Comparison of ENCODE assay signal across 22 mouse cellular contexts in the genomic region with DNA sequence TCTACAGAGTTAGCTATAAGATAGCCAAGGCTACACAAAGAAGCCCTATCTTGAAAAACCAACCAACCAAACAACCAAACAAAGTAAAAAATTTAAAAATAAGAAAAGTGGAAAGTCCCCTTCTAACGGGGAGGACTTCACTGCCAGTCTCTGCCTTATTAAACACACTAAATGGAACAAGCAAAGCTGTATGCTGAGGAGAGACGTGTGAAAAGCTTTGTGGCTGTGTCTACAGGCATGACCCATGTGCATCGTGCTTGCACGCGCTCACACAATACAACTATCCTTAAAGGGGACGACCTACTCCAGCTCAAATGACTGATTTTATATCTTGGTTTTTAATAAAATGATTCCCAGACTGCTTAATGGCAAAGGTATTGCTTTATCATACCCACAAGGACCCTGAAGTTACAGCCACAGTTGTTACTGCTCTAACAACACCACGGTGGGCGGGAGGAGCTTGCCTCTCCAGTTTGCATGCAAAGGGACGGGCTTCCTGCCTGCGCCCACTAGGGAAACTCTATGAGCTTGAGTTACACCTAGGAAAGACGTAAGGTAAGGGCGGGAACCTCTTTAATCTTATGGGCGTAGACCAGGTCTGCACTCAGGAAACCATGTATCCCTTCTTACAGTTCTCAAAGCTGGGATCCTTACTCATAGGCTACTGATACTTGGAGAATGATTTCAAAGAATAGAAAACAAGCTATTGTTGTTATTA. TPM values are rescaled to one million over a fixed set of nuclear protein-coding genes. Genes with fewer than 3 reads are reported as not detected.
DNase-seq lines count a peak whose midpoint lies in the region; ATAC-seq and TF ChIP-seq lines count a peak whose summit lies in the region.
"Had no signal": no experiment of that assay in that cellular context is flagged by ENCODE, and none has a peak within 500 bp of the region (broad histone marks: within the 10 kb centered on the region; RNA-seq: fewer than 3 reads in every experiment).

No protein-coding gene starts in this region.

- ATAC-seq in lung, embryonic 16.5 days (ENCODE audit: low read depth): peak; percentile 37; the same call in 1 of the 2 replicates
- ATAC-seq in intestine, embryonic 15.5 days: peak; percentile 71
- ATAC-seq in neutrophil, adult 5-6 weeks (ENCODE audit: extremely low read depth, insufficient number of reproducible peaks, low FRiP score, poor library complexity, severe bottlenecking): peak; percentile 78
- no peak for ATAC-seq in midbrain, embryonic 11.5 days (ENCODE audit: low FRiP score)
- no peak for ATAC-seq in liver, embryonic 11.5 days (replicated peaks; ENCODE audit: low FRiP score)
- ATAC-seq: forebrain, embryonic 13.5 days; midbrain, embryonic 13.5 days; Patski had no signal

- WGBS in lung, embryonic 16.5 days: 68% methylated on average over 13 of the region's 13 CpGs
- WGBS in lung, adult 2 months: 76% methylated on average over 13 of the region's 13 CpGs
- WGBS in intestine, embryonic 15.5 days: 79% methylated on average over 13 of the region's 13 CpGs
- WGBS in midbrain, embryonic 11.5 days: 83% methylated on average over 13 of the region's 13 CpGs
- 77% methylated on average over 13 of the region's 13 CpGs for WGBS in liver, embryonic 11.5 days

- TF ChIP-seq CTCF in lung, adult 2 months (IDR thresholded peaks at IDR 0.05; ENCODE audit: insufficient read depth, low read length): no peak

- H3K4me1 ChIP-seq in lung, embryonic 16.5 days (replicated peaks; ENCODE audit: control insufficient read depth, insufficient read depth, low read length): peaks cover 10% of the 10 kb centered on the region
- H3K4me1 ChIP-seq in lung, adult 2 months (ENCODE audit: control insufficient read depth, insufficient read depth, low read length): peaks cover 2% of the 10 kb centered on the region; the same call in 1 of the 2 replicates
- no peaks in the 10 kb centered on the region for H3K4me1 ChIP-seq in intestine, embryonic 15.5 days (replicated peaks)
- no peaks in the 10 kb centered on the region for H3K4me1 ChIP-seq in midbrain, embryonic 11.5 days (ENCODE audit: control insufficient read depth, insufficient read depth, low read length)
- H3K4me1 ChIP-seq in liver, embryonic 11.5 days (replicated peaks; ENCODE audit: control insufficient read depth, insufficient read depth, low read length): peaks cover 5% of the 10 kb centered on the region
- H3K4me1 ChIP-seq: forebrain, embryonic 13.5 days; midbrain, embryonic 13.5 days had no signal

- no peaks in the 10 kb centered on the region for H3K36me3 ChIP-seq in lung, embryonic 16.5 days (ENCODE audit: control insufficient read depth, insufficient read depth, low read length)
- no peaks in the 10 kb centered on the region for H3K36me3 ChIP-seq in intestine, embryonic 15.5 days
- H3K36me3 ChIP-seq in midbrain, embryonic 11.5 days (ENCODE audit: control insufficient read depth, insufficient read depth, low read length): no peaks in the 10 kb centered on the region
- H3K36me3 ChIP-seq in liver, embryonic 11.5 days (ENCODE audit: control insufficient read depth, insufficient read depth, low read length): no peaks in the 10 kb centered on the region
- H3K36me3 ChIP-seq: limb, embryonic 15.5 days; midbrain, embryonic 13.5 days had no signal

- no peaks in the 10 kb centered on the region for H3K9me3 ChIP-seq in lung, embryonic 16.5 days (ENCODE audit: control insufficient read depth, low read length)
- no peaks in the 10 kb centered on the region for H3K9me3 ChIP-seq in intestine, embryonic 15.5 days
- H3K9me3 ChIP-seq in midbrain, embryonic 11.5 days (ENCODE audit: control insufficient read depth, low read length): no peaks in the 10 kb centered on the region
- no peaks in the 10 kb centered on the region for H3K9me3 ChIP-seq in liver, embryonic 11.5 days (ENCODE audit: control insufficient read depth, low read length)
- H3K9me3 ChIP-seq: forebrain, embryonic 13.5 days; limb, embryonic 15.5 days; midbrain, embryonic 13.5 days had no signal

- H3K4me3 ChIP-seq in lung, embryonic 16.5 days (ENCODE audit: low read length): no peak overlapping the region
- H3K4me3 ChIP-seq in lung, adult 2 months (replicated peaks; ENCODE audit: extremely low read depth, low read depth, low read length): no peak overlapping the region
- H3K4me3 ChIP-seq in intestine, embryonic 15.5 days (replicated peaks): no peak overlapping the region
- H3K4me3 ChIP-seq in midbrain, embryonic 11.5 days (ENCODE audit: low read depth, low read length): no peak overlapping the region
- no peak overlapping the region for H3K4me3 ChIP-seq in liver, embryonic 11.5 days (ENCODE audit: low read depth, low read length)
- H3K4me3 ChIP-seq: forebrain, embryonic 13.5 days; limb, embryonic 15.5 days; midbrain, embryonic 13.5 days had no signal

- no peak overlapping the region for H3K4me2 ChIP-seq in lung, embryonic 16.5 days (ENCODE audit: low read depth, low read length)
- H3K4me2 ChIP-seq in intestine, embryonic 15.5 days (replicated peaks): no peak overlapping the region
- H3K4me2 ChIP-seq in midbrain, embryonic 11.5 days: no peak overlapping the region
- no peak overlapping the region for H3K4me2 ChIP-seq in liver, embryonic 11.5 days
- H3K4me2 ChIP-seq: forebrain, embryonic 13.5 days; heart, embryonic 11.5 days; hindbrain, embryonic 14.5 days; limb, embryonic 15.5 days; midbrain, embryonic 13.5 days had no signal

- H3K27ac ChIP-seq in lung, embryonic 16.5 days (ENCODE audit: low read length): no peak overlapping the region
- no peak overlapping the region for H3K27ac ChIP-seq in intestine, embryonic 15.5 days
- no peak overlapping the region for H3K27ac ChIP-seq in midbrain, embryonic 11.5 days (ENCODE audit: low read depth, low read length)
- H3K27ac ChIP-seq in liver, embryonic 11.5 days (ENCODE audit: low read depth, low read length): no peak overlapping the region
- H3K27ac ChIP-seq: forebrain, embryonic 13.5 days; hindbrain, embryonic 14.5 days; limb, embryonic 15.5 days; midbrain, embryonic 13.5 days had no signal

- no peaks in the 10 kb centered on the region for H3K27me3 ChIP-seq in lung, embryonic 16.5 days (ENCODE audit: control insufficient read depth, insufficient read depth, low read depth, low read length)
- H3K27me3 ChIP-seq in intestine, embryonic 15.5 days (replicated peaks): no peaks in the 10 kb centered on the region
- no peaks in the 10 kb centered on the region for H3K27me3 ChIP-seq in midbrain, embryonic 11.5 days (ENCODE audit: control insufficient read depth, insufficient read depth, low read length)
- H3K27me3 ChIP-seq in liver, embryonic 11.5 days (replicated peaks; ENCODE audit: control insufficient read depth, insufficient read depth, low read length): no peaks in the 10 kb centered on the region
- H3K27me3 ChIP-seq: forebrain, embryonic 13.5 days; limb, embryonic 15.5 days; midbrain, embryonic 13.5 days; Patski had no signal

- TF ChIP-seq POLR2A in lung, adult 2 months (IDR thresholded peaks at IDR 0.05; ENCODE audit: borderline replicate concordance, extremely low read depth, low read depth, low read length): no peak

- H3K9ac ChIP-seq in lung, embryonic 16.5 days (ENCODE audit: low read length): no peak overlapping the region
- no peak overlapping the region for H3K9ac ChIP-seq in intestine, embryonic 15.5 days
- no peak overlapping the region for H3K9ac ChIP-seq in midbrain, embryonic 11.5 days (ENCODE audit: low read length)
- H3K9ac ChIP-seq in liver, embryonic 11.5 days (ENCODE audit: low read depth, low read length): no peak overlapping the region
- H3K9ac ChIP-seq: forebrain, embryonic 13.5 days; hindbrain, embryonic 14.5 days; limb, embryonic 15.5 days; midbrain, embryonic 13.5 days had no signal

- no peak for DNase-seq in lung, adult 2 months
- DNase-seq in ES-CJ7 (ENCODE audit: low read depth, low spot score): peak; percentile 12
- DNase-seq in midbrain, embryonic 11.5 days (ENCODE audit: low spot score, missing footprints): no peak
- no peak for DNase-seq in liver, embryonic 11.5 days (ENCODE audit: low spot score)
- DNase-seq in MN1 (ENCODE audit: low spot score): no peak
- DNase-seq: adrenal gland, postnatal 14 days; cerebellum, adult 11 months; cerebellum, postnatal 14 days; heart, postnatal 14 days; kidney, adult 8-10 months; kidney, postnatal 36 days; right cerebral cortex, postnatal 14 days; thymus, adult 2 months had no signal

RNA-seq across cellular contexts. Expression of a gene that starts 11.2 kb away (rescaled TPM):
- polyA plus RNA-seq in lung, embryonic 16.5 days (2015; fragmentation: Nextera tagmentation; extraction: Ambion mirVana): 28.4 and 28.6 TPM in 2 replicates
- 6.9 and 10.6 TPM in 2 replicates for polyA plus RNA-seq in lung, adult 2 months (2012; rRNA removed)
- polyA plus RNA-seq in intestine, embryonic 15.5 days (2015; fragmentation: Nextera tagmentation; extraction: Ambion mirVana): 34.5 and 37.0 TPM in 2 replicates
- 141 and 156 TPM in 2 replicates for total RNA-seq in neutrophil, adult 5-6 weeks (2017)
- 40.5 and 41.2 TPM in 2 replicates for polyA plus RNA-seq in midbrain, embryonic 11.5 days (2014; fragmentation: Nextera tagmentation; extraction: Ambion mirVana)
- 26.2 and 28.3 TPM in 2 replicates for polyA plus RNA-seq in liver, embryonic 11.5 days (2014; fragmentation: Nextera tagmentation; extraction: Ambion mirVana)

Comparison
In these comparisons a context has a peak if more than half of its experiments do, and no peak if none do; other contexts are left out.
1. ATAC-seq: peak in lung, embryonic 16.5 days (single experiment), intestine, embryonic 15.5 days (single experiment) and neutrophil, adult 5-6 weeks (single experiment); none in midbrain, embryonic 11.5 days (single experiment) and liver, embryonic 11.5 days (single experiment).